Mouse (Mus musculus): ENCODE results near the gene Dnajc24. TPM values are rescaled to one million over a fixed set of nuclear protein-coding genes. Genes with fewer than 3 reads are reported as not detected.

Gene Dnajc24
- 18.5 and 20.1 TPM in 2 replicates for polyA plus RNA-seq (2012; rRNA removed)

DNA sequence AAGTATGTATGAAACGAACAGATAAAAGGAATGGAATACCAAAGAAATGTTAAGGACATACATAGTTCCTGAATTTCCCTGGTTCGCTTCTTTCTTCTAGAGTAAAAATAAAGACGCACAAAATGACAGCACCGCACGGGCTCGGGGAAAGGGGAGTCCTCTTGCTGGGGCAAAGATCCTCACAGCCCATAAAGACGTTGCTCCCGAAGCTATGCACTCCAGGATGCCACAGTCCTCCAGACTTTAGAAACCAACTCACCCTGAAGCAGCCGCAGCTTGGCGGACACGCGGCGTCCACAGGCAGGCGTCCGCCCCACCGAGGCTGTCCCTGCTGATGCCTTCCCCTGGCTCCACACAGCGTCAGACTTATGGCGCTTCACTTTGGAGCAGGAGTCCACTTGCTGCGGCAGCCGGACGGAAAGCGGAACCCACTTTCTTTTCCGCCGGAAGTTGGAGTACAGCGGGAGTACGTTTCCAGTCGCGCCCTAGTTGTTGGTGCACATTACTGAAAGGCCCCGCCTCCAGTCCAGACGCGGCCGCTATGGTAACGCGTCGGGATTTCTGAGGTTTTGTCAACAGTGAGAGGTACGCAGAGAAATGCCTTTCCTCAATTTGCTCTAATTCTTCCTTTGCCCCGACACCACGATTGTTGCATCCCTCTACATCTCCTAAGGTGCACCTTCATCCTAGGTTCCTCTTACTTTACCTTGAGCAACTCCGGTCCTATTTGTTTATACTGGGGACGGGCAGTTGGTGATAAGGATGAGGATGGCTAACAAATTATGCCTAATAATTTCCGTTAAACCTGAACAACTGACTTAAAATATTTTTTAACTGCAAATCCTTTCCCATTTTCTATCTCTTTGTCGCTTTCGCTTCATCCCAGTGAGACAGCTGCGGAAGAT lies at the start of gene Dnajc24:
Gene Dnajc24 (minus strand): TSS at position 715 of the 905 bp plus-strand sequence.
- peak; percentile 86 to 96 for DNase-seq (ENCODE audit: extremely low spot score in 1 of 2, low spot score in 1 of 2)

DNA sequence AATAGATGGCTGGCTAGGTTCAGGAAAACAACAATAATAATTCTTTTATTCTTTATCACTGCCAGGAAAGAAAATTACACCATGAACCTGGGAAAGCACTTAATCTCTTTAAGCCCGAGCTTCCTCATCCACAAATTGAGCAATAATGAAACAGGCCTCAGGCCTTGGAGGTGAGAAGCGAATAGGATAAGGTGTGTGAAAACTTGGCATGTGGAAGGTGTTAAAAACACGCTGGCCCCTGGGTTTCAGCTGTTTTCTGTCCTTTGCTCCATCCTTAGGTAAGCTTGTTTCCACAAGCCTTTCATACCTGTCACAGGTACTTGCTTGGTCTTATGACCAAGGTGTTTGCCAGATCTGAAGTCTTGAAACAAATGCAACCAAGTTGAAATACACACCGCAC lies 43.3 kb upstream of the Dnajc24 start:
- DNase-seq (ENCODE audit: extremely low spot score in 1 of 2, low spot score in 1 of 2), result no peak

DNA sequence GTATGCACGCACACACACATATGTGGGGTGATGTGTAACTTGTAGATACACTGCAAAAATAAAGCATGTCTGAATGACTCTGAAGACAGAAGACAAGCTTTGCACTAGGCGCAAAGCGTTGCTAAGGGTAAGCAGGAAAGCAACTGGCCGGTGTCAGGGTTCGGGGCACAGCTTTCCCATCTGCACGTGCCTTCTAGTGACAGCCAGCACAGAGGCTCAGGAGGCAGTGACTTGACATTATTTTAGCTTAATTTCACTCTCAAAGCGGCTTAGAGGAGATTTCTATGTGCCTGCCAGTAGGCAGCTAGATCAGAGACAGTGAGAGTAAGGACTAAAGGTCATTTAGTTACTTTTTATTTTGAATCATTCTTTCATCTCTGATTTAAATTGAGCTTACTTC lies 39.1 kb upstream of the Dnajc24 start:
- no peak for DNase-seq (ENCODE audit: extremely low spot score in 1 of 2, low spot score in 1 of 2)

DNA sequence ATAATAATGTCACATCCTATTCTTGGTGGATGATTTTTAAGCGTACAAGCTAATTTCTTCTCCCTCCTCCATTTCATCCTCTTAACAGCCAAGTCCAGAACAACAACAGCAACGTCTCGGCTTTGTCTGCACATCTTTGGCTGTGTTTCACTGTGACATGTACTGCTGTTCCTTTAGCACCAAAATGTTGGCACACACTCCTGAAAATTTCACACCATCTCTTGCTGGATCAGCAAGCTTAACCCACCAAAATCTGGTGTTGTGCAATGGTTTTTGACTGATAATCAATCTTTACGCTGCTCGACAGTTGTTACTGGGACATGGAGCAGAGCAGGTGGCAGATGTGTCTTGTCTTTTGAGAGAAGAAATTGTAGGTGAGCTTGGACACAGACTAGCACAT lies 38.6 kb upstream of the Dnajc24 start:
- DNase-seq (ENCODE audit: extremely low spot score in 1 of 2, low spot score in 1 of 2), result no peak

DNA sequence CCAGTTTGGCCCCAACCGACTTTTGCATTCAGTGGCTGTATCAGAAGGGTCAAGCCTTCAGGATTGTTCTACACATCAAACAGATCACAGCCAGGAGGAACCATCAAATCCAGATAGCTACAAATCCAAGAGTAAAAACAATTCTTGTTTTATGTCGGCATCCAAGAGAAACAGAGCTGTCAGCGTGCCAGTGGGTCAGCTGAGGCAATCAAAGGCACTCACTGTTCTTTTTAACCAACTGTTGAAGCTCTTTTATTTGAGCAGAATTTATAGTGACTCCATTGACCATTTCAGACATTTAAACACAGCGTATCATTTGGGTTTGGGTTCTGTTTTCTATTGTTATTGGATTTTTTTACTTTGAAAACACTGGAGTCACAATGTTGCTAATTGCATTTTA lies 34.9 kb upstream of the Dnajc24 start:
- peak in 1 of 2 experiments; percentile 39 for DNase-seq (ENCODE audit: extremely low spot score in 1 of 2, low spot score in 1 of 2)

DNA sequence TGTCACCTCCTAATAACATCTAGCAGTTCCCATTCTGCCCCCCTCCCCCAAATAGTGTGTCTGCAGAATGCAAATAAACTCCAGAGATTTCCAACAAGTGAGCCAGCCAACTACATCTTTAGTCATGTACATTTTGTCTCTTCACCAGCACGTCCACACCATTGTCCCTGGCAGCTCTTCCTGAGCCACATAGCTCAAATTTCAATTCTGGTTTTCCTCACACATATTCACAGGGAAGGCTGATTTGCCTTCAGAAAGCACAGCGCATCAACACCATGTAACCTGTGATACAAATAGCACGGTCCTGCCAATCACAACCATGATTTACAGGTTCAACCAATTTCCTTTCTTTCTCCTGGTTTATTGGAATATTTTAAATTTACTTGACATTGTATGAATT lies 21.5 kb upstream of the Dnajc24 start:
- no peak for DNase-seq (ENCODE audit: extremely low spot score in 1 of 2, low spot score in 1 of 2)

DNA sequence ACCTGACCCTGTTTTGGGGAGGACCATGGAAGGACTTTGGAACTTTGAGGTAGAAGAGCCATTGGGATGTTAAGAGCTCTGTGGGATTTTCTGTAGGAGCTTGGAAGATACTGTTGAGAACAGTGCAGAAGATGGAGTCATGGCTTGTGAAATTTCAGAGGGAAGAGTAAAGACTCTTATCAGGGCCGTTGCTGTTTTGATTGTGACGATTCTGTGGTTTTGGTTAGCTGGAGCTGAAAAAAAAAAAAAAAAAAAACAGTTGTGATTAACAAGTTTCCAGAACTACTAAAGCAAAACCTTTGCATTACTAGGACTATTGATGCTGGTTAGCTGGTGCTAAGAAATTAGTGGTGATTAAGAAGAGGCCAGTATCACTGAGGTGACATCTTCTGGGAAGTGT lies 5.1 kb upstream of the Dnajc24 start:
- no peak for DNase-seq (ENCODE audit: extremely low spot score in 1 of 2, low spot score in 1 of 2)

DNA sequence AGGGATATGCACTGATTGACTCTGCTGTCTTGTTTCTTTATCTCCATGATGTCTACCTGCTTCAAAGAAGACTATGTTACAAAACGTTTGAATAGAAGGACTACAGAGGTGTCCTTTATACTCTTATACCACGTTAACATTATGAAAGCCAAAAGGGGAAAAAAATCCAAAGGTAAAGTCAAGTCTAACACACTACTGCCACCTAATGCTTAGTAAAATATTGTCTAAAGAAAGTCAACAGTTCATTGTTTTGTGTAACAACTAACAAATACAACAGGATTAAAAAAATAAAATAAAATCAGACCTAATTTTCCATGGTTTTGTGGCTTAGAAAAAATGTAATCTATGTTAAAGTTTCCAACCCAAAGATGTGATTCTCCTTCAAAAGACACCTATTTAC lies 15.3 kb downstream of the Dnajc24 start:
- DNase-seq (ENCODE audit: extremely low spot score in 1 of 2, low spot score in 1 of 2), result no peak

DNA sequence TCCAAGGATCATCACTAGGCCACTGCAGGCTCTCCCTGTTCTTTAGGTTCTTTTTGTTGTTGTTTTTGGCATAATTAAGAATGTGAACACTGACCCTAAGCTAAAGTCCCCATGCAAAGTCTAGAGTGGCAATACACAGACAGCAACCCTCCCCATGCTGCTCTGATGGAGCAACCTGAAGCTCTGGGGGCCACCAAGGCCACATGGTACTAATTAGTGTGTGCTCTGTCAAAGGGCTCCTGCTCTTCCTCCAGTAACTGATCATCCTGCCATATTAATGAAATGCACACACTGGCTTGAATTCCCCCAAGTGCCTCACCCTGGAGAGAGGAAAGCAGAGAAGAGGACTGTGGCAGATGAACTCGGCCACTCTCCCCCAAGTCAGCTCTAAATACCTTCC lies 16.2 kb downstream of the Dnajc24 start:
- DNase-seq (ENCODE audit: extremely low spot score in 1 of 2, low spot score in 1 of 2), result no peak

DNA sequence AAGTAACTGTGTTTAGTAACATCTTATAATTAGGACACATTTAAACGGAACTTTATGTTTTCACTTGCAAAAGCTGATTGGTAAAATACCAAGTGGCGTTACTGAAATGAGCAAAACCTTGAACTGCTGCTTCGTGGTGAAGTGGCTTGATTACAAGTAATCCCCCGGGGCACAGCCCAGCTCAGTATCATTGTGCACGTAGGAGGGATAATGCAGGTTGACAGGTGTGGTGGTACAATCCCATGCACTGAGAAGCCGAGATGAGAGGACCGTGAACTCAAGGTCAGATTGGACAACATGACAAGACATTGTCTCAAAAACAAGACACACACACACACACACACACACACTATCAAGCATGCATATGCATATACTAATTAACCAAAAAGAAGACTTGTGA lies 18.1 kb downstream of the Dnajc24 start:
- DNase-seq (ENCODE audit: extremely low spot score in 1 of 2, low spot score in 1 of 2), result no peak

DNA sequence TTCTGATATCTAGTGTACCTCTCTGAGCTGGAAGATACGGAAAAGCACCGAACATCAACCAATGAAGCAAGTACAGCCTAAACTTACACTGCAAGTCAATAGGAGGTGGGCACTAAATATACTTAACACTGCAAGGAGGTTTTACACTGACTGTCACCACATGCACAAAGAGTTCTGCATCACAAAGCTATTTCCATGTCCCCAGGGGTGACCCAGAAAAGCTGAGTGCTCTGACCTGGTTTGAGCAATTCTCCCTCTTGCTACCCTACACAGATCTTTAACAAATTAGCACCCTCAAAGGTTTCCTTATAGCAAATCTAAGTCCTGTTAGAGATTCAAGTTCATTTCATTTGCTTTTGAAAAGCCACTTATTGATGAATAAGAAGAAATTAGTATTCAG lies 25.3 kb downstream of the Dnajc24 start:
- no peak for DNase-seq (ENCODE audit: extremely low spot score in 1 of 2, low spot score in 1 of 2)

DNA sequence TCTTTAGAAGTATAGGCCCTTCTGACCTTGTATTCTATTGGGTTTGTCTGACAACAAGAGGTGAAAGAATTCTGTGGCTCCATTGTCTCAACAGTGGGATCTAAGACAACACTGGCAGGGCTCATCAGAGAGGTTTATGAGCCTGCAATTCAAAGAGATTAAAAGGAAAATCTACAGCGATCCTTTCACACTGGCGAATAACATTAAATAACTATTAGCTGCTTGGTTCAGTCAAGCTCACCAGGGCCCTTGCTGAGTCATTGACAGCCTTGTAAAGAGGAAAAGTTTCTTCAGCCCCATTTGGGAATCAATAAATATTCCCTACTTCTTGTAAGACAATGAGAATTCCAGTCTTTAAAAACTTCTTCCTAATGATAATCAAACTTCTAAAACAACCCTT lies 29.4 kb downstream of the Dnajc24 start:
- no peak for DNase-seq (ENCODE audit: extremely low spot score in 1 of 2, low spot score in 1 of 2)

DNA sequence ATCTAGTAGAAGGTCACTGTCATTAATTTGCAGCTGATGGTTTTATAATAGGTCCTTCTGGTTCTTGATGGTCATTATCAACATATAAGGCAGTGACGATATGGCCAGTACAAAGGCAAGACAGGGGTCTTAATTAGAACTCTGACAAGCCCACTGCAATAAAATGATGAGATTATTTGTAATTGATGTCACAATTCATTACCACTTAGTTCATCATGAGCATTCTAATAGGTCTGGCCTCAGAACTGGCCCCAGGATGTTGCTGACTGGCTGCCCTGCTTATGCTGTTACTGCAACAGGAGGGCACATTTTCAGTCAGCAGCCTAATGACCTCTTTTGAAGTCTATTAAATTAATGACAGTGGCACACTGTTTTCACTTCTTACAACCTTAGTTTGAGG lies 39.9 kb downstream of the Dnajc24 start:
- no peak for DNase-seq (ENCODE audit: extremely low spot score in 1 of 2, low spot score in 1 of 2)

DNA sequence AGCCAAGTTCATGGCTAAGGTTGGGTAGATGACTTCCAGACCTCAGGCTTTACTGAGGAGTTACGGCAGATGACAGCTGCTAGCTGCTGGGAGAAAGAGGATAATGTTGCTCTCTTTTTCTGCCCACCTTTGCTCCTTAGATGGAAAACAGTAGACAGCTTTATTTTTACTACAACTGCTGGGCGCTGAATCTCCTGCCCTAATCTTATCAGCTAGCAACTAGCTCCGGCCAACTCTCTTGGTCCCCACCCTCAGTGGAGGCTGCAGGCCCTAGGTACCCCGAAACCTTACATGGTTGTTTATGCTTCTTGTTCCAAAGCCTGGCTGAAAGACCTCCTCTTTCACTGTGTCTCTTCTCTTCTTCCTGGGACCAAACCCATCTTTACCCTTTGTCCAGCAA lies 49.5 kb downstream of the Dnajc24 start:
- DNase-seq (ENCODE audit: extremely low spot score in 1 of 2, low spot score in 1 of 2), result no peak

DNA sequence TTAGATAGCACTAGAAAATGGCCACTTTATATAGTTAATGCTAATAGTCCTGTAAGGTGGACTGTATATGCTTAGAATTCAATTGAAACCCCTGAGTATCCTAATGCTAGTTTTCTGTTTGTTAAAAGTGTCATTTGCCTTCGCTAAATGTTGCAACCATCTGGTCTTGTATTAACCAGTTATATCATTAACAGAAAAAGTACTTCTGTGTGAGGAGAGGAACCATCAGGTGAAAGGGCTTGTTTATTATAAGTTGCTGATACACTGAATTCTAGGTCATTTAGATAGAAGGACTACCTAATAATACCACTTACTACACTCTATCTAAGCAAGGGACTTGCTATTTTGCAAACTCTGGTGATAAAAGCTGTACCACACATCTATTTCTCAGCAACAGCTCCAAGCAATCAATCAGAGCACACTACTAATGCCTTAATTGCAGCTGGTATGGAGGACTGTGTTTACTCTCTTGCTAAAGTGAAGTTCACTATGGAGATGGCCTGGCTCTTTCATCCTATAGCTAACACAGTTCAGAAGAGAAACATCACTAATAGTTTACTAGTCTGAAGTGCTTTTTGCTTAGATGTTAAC lies 51.9 kb downstream of the Dnajc24 start:
- no peak for DNase-seq (ENCODE audit: extremely low spot score in 1 of 2, low spot score in 1 of 2)

DNA sequence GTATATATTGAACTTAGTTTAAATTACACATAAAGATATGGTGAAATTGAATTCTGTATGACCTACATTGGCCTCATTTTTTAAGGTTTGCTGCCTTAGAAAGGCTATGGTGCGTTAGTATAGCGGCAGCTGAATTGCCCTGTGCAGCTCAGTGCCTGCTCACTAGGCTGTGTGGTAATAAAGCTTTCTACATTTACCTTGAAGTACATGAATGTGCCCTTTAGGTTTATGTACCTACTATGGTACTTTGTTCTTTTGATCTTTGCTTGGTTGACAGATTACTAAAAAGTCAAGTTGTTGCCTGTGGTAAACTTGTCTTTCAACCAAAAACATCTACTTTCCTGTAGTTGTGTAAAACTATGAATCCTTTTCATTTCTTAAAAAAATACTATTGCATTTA lies 53.2 kb downstream of the Dnajc24 start:
- no peak for DNase-seq (ENCODE audit: extremely low spot score in 1 of 2, low spot score in 1 of 2)

DNA sequence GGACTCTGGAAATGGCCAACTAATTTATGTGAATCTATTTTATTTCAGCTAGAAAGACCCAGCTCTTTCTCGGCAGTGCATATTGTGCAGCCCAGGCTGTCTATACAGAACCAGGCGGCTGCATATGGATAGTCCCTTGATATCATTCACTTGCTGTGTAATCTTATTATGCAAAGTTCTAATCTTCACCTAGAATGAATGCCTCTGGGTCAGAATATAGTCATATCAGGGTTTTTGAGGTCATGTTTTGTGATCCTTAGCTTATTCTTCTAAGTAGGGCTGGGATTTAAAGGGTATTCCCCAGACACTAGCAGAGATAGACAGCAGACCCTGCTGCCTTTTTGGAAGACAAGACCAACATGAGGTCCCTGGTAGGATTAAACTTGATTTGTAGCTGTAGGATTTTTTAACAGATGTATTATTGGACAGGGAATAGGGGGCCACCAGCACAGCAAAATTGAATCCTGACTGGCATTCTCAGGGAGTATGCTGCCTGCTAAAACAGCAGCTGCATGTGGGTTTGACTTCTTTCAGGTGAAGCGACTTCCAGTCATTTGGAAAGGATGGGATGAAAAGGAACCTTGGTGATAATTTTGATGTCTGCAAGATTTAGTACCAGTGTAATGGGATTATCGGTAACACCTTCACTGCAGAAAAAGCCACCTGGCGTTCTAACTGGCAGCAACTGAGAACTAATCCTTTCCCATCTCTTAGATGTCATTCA lies 85.6 kb downstream of the Dnajc24 start:
- DNase-seq (ENCODE audit: extremely low spot score in 1 of 2, low spot score in 1 of 2), result no peak

Other genes with a start within 250 kb of the Dnajc24 start
- 9.5 and 11.1 TPM in 2 replicates for gene Elp4, start 99.0 kb downstream of the Dnajc24 start, polyA plus RNA-seq (2012; rRNA removed)
- 34.3 and 35.0 TPM in 2 replicates for gene Immp1l, start 98.9 kb downstream of the Dnajc24 start, polyA plus RNA-seq (2012; rRNA removed)